Mouse (Mus musculus): ENCODE results near the gene Cd93.

DNA sequence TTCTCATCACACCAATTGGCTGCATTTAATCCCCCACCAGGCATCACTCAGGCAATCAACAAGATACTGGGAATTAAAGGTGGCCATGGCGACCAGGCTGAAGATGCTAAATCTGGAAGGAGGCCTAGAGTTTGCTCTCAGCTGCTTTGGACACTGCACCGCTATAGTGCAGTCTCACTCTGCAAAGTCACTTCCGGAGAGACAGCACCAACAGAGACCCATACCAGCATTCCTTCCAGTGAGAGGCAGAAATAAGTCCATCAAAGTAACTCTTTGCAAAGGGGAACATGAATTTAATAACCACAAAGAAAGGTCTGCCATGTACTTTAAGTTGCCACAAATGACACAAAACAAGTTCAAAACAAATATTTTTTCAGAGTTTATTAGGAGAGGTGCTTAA is 7.1 kb downstream of the Cd93 start:
- TF ChIP-seq CTCF (IDR thresholded peaks at IDR 0.05; ENCODE audit: control insufficient read depth, insufficient read depth, insufficient replicate concordance, low read depth, low read length) = no peak
- TF ChIP-seq POLR2A (IDR thresholded peaks at IDR 0.05; ENCODE audit: control insufficient read depth, low read depth, low read length) = no peak
